Mouse (Mus musculus) erythroblast, embryonic 14.5 days (primary cell): ENCODE results near the gene Arhgap22.

Experiments
- GATA1 ChIP-seq: IDR thresholded peaks from 2 replicates; pipeline ENCODE4 v1.6.1; 2012; ENCODE audit warnings: low read length, inconsistent platforms, mixed read lengths
- TAL1 ChIP-seq: IDR thresholded peaks from 3 replicates; pipeline ENCODE4 v1.6.1; 2012; ENCODE audit warnings: low read length, inconsistent platforms, mixed read lengths

- TF ChIP-seq GATA1 (no peak), TAL1 (no peak)
Measured at GRCm38 (mm10) chr14:33348146-33348545, 134.3 kb downstream of the Arhgap22 start.
